Mouse (Mus musculus) midbrain, embryonic 12.5 days (tissue): ENCODE measurements at regions not wholly inside any gene's neighbourhood (a gene's known extent, or its start where the extent isn't known, plus 50 kb on each side); places are given as distances from the start of the nearest gene placed in this dataset.

ENCODE experiments used
- ATAC-seq: fragments of 200-750 bp; cut with Nextera tagmentation; 2 replicates; pipeline ENCODE4 v1.8.0; 2017; ENCODE audit warnings: low read depth, moderate TSS enrichment, moderate library complexity; ENCODE audit not compliant: low FRiP score
- H3K27ac ChIP-seq: fragments of 300-500 bp; sonication (generic); replicated peaks from 2 replicates; pipeline ENCODE4 v1.5.1; 2016; ENCODE audit warnings: mild to moderate bottlenecking
- H3K27me3 ChIP-seq: fragments of 300-500 bp; sonication (generic); 2 replicates; pipeline ENCODE4 v1.6.1; 2016; ENCODE audit warnings: mild to moderate bottlenecking
- H3K36me3 ChIP-seq: fragments of 300-500 bp; sonication (generic); 2 replicates; pipeline ENCODE4 v1.6.1; 2016
- H3K4me1 ChIP-seq: fragments of 300-500 bp; sonication (generic); 2 replicates; pipeline ENCODE4 v1.6.1; 2016
- H3K4me2 ChIP-seq: fragments of 300-500 bp; sonication (generic); replicated peaks from 2 replicates; pipeline ENCODE4 v1.6.1; 2016; ENCODE audit warnings: mild to moderate bottlenecking, moderate library complexity
- H3K4me3 ChIP-seq: fragments of 300-500 bp; sonication (generic); 2 replicates; pipeline ENCODE4 v1.5.1; 2016; ENCODE audit warnings: mild to moderate bottlenecking
- H3K9ac ChIP-seq: fragments of 300-500 bp; sonication (generic); replicated peaks from 2 replicates; pipeline ENCODE4 v1.6.1; 2016; ENCODE audit warnings: mild to moderate bottlenecking, moderate library complexity
- H3K9me3 ChIP-seq: fragments of 300-500 bp; sonication (generic); 2 replicates; pipeline ENCODE4 v1.6.1; 2016; ENCODE audit warnings: mild to moderate bottlenecking
- WGBS: fragments of 180-500 bp; shearing (Covaris S2); methylation state at CpG from one replicate; pipeline ENCODE4 v1.1.7; 2016; 5-methylcytosine and 5-hydroxymethylcytosine counted together

- no peaks in the 10 kb centered on the region for H3K9me3 ChIP-seq
- no peaks in the 10 kb centered on the region for H3K27me3 ChIP-seq
- no peak overlapping the region for H3K27ac ChIP-seq
- no peaks in the 10 kb centered on the region for H3K4me1 ChIP-seq
- H3K4me3 ChIP-seq: no peak overlapping the region
- H3K9ac ChIP-seq: no peak overlapping the region
- no peaks in the 10 kb centered on the region for H3K36me3 ChIP-seq
- no peak overlapping the region for H3K4me2 ChIP-seq
- WGBS: 88% methylated on average over 1 of the region's 1 CpGs
- no peak for ATAC-seq
These were observed 123.8 kb upstream of the Elmo1 start for GRCm38 (mm10) chr13:19966566-19966965.

- ATAC-seq: no peak
- no peaks in the 10 kb centered on the region for H3K4me1 ChIP-seq
- WGBS: 59% methylated on average over 3 of the region's 3 CpGs
These were observed 127.4 kb upstream of the Elmo1 start for GRCm38 (mm10) chr13:19963031-19963430.

GRCm38 (mm10) chr13:19928761-19929160 is 104.7 kb upstream of the Gpr141 start:
- Histone ChIP-seq H3K27me3 (no peaks in the 10 kb centered on the region), H3K9me3 (no peaks in the 10 kb centered on the region), H3K36me3 (no peaks in the 10 kb centered on the region), H3K4me3 (no peak overlapping the region), H3K4me2 (no peak overlapping the region), H3K4me1 (no peaks in the 10 kb centered on the region), H3K27ac (no peak overlapping the region), H3K9ac (no peak overlapping the region)
- no peak for ATAC-seq
- 94% methylated on average over 6 of the region's 6 CpGs for WGBS

More at GRCm38 (mm10) chr13:19963031-19963430, 127.4 kb upstream of the Elmo1 start:
- Histone ChIP-seq H3K36me3 (no peaks in the 10 kb centered on the region), H3K9me3 (no peaks in the 10 kb centered on the region), H3K4me3 (no peak overlapping the region), H3K9ac (no peak overlapping the region), H3K27me3 (no peaks in the 10 kb centered on the region), H3K4me2 (no peak overlapping the region), H3K27ac (no peak overlapping the region)

GRCm38 (mm10) chr13:19927807-19928206 is 103.8 kb upstream of the Gpr141 start:
- H3K9me3 ChIP-seq: no peaks in the 10 kb centered on the region
- H3K27me3 ChIP-seq: no peaks in the 10 kb centered on the region
- no peak overlapping the region for H3K4me2 ChIP-seq
- H3K9ac ChIP-seq: no peak overlapping the region
- ATAC-seq: no peak
- no peaks in the 10 kb centered on the region for H3K36me3 ChIP-seq
- no peaks in the 10 kb centered on the region for H3K4me1 ChIP-seq
- 80% methylated on average over 3 of the region's 3 CpGs for WGBS
- H3K4me3 ChIP-seq: no peak overlapping the region
- no peak overlapping the region for H3K27ac ChIP-seq

GRCm38 (mm10) chr13:19921084-19921827 is 97.2 kb upstream of the Gpr141 start:
- H3K4me3 ChIP-seq: no peak overlapping the region
- H3K4me1 ChIP-seq: no peaks in the 10 kb centered on the region
- peak; percentile 57; the same call in 1 of the 2 replicates for ATAC-seq
- 80% methylated on average over 1 of the region's 1 CpGs for WGBS
- H3K27ac ChIP-seq: no peak overlapping the region
- no peak overlapping the region for H3K9ac ChIP-seq
- H3K9me3 ChIP-seq: peaks cover 12% of the 10 kb centered on the region; the same call in 1 of the 2 replicates
- H3K27me3 ChIP-seq: no peaks in the 10 kb centered on the region
- H3K4me2 ChIP-seq: no peak overlapping the region
- no peaks in the 10 kb centered on the region for H3K36me3 ChIP-seq

GRCm38 (mm10) chr13:19911860-19912584 is 88.0 kb upstream of the Gpr141 start:
- Histone ChIP-seq H3K27ac (no peak overlapping the region), H3K4me2 (no peak overlapping the region), H3K36me3 (no peaks in the 10 kb centered on the region), H3K9ac (no peak overlapping the region), H3K4me3 (no peak overlapping the region), H3K4me1 (no peaks in the 10 kb centered on the region), H3K9me3 (peaks cover 5% of the 10 kb centered on the region; the same call in 1 of the 2 replicates), H3K27me3 (no peaks in the 10 kb centered on the region)
- WGBS: 54% methylated on average over 5 of the region's 5 CpGs
- no peak for ATAC-seq

- no peaks in the 10 kb centered on the region for H3K4me1 ChIP-seq
- H3K4me2 ChIP-seq: no peak overlapping the region
- whole genome bisulfite sequencing: 87% methylated on average over 4 of the region's 4 CpGs
- no peak overlapping the region for H3K4me3 ChIP-seq
- no peak overlapping the region for H3K27ac ChIP-seq
- ATAC-seq: no peak
- no peaks in the 10 kb centered on the region for H3K9me3 ChIP-seq
- H3K9ac ChIP-seq: no peak overlapping the region
- no peaks in the 10 kb centered on the region for H3K27me3 ChIP-seq
- no peaks in the 10 kb centered on the region for H3K36me3 ChIP-seq
These were observed 78.7 kb upstream of the Gpr141 start for GRCm38 (mm10) chr13:19902786-19903185.

GRCm38 (mm10) chr13:19897191-19897590 is 73.1 kb upstream of the Gpr141 start:
- H3K4me1 ChIP-seq: no peaks in the 10 kb centered on the region
- no peak overlapping the region for H3K4me3 ChIP-seq
- H3K9ac ChIP-seq: no peak overlapping the region
- H3K4me2 ChIP-seq: no peak overlapping the region
- H3K27me3 ChIP-seq: no peaks in the 10 kb centered on the region
- no peak overlapping the region for H3K27ac ChIP-seq
- H3K9me3 ChIP-seq: no peaks in the 10 kb centered on the region
- H3K36me3 ChIP-seq: no peaks in the 10 kb centered on the region
- ATAC-seq: no peak
- WGBS: 94% methylated on average over 1 of the region's 1 CpGs

GRCm38 (mm10) chr13:19888983-19889773 is 65.1 kb upstream of the Gpr141 start:
- WGBS: 75% methylated on average over 11 of the region's 11 CpGs
- no peaks in the 10 kb centered on the region for H3K27me3 ChIP-seq
- H3K4me1 ChIP-seq: no peaks in the 10 kb centered on the region
- H3K4me2 ChIP-seq: no peak overlapping the region
- no peak overlapping the region for H3K27ac ChIP-seq
- no peaks in the 10 kb centered on the region for H3K9me3 ChIP-seq
- H3K9ac ChIP-seq: no peak overlapping the region
- ATAC-seq: no peak
- no peak overlapping the region for H3K4me3 ChIP-seq
- H3K36me3 ChIP-seq: no peaks in the 10 kb centered on the region

- WGBS: 93% methylated on average over 7 of the region's 7 CpGs
- H3K27me3 ChIP-seq: 0 out of 2 replicates have a peak, but pooled peaks cover 4% of the 10 kb centered on the region
- no peak overlapping the region for H3K4me3 ChIP-seq
- H3K9ac ChIP-seq: no peak overlapping the region
- ATAC-seq: no peak
- H3K4me1 ChIP-seq: no peaks in the 10 kb centered on the region
- H3K9me3 ChIP-seq: no peaks in the 10 kb centered on the region
- no peak overlapping the region for H3K4me2 ChIP-seq
- no peaks in the 10 kb centered on the region for H3K36me3 ChIP-seq
- no peak overlapping the region for H3K27ac ChIP-seq
These were observed 60.0 kb upstream of the Gpr141 start for GRCm38 (mm10) chr13:19883896-19884658.

GRCm38 (mm10) chr13:19882889-19883288 is 58.8 kb upstream of the Gpr141 start:
- no peak overlapping the region for H3K27ac ChIP-seq
- H3K9ac ChIP-seq: no peak overlapping the region
- no peaks in the 10 kb centered on the region for H3K36me3 ChIP-seq
- H3K4me3 ChIP-seq: no peak overlapping the region
- ATAC-seq: no peak
- no peaks in the 10 kb centered on the region for H3K9me3 ChIP-seq
- no peaks in the 10 kb centered on the region for H3K4me1 ChIP-seq
- H3K4me2 ChIP-seq: no peak overlapping the region
- 0 out of 2 replicates have a peak, but pooled peaks cover 4% of the 10 kb centered on the region for H3K27me3 ChIP-seq
- 88% methylated on average over 4 of the region's 4 CpGs for WGBS
